Mouse (Mus musculus): ENCODE results near the gene Iqschfp.

Iqschfp gene

DNA sequence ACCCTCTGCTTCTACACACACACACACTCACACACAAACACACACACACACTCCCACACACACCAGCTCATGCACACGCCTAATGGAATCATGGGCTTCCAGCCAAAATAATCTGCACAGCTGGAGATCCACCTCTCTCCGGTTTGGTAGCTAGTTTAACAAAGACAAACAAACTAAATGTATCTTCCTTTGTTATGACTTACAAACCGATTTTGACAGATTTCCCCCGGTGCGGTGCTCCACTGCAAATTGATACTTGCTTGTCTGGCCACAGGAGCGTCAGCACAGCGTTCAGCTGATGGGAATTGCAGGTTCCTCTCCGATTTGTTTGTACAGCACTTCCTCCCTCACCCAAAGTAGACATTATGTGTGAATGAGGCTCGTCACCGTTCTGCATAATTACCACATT, 483.1 kb downstream of the Iqschfp start:
- DNase-seq: no peak

DNA sequence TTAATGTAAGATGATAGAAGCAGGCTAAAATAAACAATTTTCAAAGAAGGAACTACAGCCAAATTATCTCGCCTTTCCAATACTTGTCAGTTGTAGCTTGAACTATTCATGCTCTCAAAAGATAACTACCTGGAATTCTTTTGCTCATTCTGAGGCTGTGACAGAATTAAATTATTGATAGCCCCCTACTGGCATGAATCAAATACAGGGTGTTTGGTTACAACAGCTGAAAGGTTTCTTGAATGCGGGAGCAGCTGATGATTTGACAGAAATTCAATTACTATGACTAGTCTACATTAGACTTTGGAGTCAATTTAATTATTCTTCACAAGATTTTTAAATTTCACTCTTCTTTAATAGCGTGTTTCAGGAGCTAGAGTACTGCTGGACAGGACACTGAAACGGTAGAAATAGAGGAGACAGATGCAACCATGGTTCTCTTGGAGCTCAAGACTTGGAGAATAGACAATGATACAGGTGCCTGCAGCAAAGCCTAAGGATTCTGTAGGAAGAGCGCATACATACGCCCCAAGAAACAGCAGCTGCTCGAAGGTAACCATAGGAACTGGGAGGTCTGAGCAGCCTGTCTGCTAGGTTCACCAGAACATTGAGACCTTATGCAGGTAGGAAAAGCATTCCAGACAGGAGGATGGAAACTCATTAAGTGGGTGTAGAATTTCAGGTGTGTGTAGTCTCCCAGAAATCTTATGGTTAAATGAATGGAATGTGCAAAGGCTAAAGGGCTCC, 485.6 kb downstream of the Iqschfp start:
- no peak for DNase-seq

DNA sequence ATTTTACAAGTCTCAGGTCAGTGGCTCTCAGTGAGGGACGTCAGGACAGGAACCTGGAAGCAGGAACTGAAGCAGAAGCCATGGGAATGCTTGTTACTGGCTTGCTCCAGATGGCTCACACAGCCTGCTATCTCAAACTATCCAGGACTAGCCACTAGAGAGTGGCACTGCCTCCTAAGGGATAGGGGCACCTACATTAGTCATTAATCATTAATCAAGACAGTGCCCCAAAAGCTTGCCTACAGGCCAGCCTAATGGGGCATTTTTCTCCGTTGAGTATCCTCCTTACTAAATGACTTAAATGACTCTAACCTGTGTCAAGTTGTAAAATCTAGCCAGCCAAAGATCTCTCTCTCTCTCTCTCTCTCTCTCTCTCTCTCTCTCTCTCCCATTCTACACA, 486.8 kb downstream of the Iqschfp start:
- DNase-seq: no peak

DNA sequence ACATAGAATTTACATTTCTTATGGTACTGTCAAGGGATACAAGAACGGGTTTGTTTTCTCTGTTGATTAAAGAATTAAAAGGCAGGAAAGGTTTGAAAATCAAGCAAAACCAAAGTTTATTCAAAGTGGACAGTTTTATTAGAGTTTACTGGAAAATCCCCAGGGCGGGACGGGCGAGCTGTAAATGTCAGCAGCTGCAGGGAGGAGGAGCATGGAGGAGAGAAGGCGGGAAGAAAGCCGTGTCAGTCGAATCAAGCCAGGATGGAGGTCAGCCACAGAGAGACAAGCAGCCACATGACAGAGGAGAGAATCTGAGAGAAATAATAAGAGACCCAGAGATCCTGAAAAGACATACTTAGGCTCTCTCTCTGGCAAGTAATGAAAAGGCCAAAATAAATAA, 487.2 kb downstream of the Iqschfp start:
- no peak for DNase-seq

DNA sequence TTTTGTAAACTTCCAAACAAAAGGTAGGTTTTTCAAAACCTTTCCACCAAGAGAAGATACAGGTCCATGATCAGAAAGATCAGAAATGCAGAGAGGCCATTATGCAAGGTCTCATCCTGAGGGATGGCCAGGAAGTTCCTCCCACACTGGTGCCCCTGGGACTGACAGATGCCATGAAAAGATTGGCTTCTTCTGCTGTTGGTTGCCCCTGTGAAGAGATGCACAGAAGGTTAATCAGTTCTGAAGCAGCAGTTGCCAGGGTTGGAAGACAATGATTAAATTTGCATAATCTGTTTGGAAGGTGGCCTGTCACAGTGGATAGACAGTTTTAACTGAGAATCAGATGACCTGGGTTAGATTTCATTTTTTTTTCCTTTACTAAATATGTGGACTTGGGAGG, 491.6 kb downstream of the Iqschfp start:
- no peak for DNase-seq

DNA sequence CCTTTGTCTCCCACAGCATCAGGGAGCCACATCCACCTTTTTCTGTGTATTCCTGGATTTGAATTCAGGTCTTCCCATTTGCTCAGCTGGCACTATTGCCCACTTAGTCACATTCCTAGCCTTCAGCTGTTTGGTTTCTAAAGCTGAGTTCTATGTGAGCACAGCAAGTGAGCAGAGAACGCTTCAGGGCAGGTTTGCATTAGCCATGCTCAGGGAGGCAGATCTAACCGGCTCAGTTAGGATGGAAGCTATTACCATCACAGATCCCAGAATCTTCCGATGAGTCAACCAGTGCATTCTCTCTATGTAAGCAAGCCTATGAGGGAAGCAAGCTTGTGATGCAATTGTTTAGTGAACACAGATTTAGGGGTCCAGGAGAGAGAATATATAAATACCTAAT, 493.5 kb downstream of the Iqschfp start:
- DNase-seq: no peak

DNA sequence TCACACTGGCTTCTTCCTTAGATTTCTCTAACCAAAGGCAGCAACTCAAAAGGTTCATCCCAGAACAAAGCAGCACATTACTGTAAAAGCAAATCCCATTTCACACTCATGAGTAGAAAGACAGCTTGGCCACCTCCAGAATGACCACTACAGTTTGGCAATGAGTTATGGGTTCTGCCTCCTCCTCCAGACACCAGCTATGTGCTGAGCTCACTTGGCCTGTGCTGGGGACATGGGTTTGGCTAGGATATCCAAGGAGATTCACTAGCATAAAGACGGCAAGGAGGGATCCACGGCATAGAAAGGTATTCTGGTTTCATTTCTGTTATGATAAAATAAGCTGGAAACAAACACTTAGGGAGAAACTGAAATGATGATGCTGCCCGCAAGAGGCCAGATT, 496.0 kb downstream of the Iqschfp start:
- DNase-seq: no peak

DNA sequence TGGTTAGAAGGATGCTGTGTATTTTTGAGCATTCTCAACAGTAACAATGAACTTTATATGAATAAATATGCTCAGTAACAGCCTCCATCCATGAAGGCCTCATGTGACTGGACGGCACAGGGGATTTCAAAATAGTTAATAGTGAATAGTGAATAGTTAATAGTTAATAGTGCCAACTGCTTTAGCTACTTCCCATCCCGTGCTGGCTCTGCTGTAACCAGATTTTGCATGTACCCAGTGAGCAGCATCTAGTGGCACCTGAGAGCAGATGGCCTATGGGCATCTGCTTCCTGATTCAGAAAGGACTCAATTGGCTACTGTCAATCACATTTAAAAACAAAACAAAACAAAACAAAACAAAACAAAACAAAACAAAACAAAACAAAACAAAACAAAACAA, 501.5 kb downstream of the Iqschfp start:
- no peak for DNase-seq

DNA sequence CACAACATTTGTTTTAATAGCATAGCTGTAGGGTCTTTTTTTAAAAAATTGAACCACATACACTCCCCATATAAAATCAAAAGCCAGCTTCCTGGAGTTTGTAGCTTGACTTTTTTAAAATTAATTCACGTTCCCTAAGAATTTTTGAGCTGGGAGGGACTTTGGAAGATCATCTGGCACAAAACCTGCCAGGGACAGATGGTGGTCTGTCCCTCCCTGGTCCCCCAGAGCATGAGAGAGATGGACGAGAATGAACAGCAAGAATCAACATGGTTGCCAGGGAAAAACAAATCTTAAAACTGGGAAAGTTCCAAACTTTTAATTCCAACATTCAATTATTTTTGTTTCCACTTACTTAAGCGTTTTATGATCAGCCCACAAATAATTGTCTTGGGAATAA, 506.7 kb downstream of the Iqschfp start:
- DNase-seq: no peak

DNA sequence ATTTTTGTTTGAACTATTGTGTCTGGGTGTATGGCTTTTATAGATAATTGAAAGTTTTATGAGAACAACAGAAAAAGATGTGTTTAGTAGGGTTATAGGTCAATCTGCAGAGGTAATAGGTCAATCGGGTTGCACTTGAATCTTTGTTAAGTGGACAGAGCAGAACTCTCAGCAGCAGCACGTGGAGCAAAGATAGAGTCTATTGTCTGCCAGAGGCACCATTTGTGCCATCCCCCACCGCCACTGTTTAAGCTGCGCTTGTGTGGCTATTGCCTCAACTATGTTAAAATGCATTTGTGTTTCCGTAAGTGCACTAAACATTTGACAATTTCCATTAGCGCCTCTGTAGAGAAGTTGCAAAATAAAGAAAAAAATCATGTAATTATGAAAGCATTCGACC, 508.1 kb downstream of the Iqschfp start:
- DNase-seq: no peak

DNA sequence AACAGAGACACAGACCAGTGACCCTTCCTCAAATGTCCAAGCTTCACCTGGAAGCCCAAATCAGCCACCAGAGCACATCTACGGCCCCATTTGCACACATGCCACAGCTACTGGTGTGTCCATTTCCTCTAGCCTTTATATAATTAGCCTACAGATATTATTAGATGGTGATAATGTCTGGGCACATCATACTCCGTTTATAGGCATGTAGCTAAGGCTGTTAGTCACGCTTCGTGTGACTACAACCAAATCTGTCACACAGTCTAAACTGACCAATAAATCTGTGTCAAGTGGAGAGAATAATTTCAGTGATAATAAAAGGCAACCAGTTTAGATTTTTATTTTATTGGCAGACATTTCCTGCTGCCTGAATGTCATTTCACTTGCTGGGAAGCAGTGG, 511.3 kb downstream of the Iqschfp start:
- no peak for DNase-seq

DNA sequence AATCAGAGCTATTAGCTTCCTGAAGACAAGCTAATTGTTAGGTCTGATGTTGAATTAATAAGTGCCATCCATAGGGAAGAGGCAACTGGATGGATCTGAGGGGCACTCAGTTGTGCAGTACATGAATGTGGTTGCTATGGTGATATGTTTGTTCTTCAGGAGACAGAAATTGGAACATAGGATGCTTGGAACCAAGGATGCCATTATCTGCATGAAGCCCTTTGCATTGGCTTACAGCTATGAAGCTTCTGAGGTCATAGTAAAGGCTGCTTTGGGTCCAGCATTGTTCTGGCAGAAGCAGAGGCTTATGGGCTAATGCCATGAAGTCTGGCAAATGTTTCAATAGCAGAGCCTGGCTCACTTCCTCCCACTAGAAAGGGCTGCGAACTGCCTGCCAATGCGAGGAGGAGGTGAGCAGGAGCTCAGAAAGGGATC, 511.8 kb downstream of the Iqschfp start:
- no peak for DNase-seq

DNA sequence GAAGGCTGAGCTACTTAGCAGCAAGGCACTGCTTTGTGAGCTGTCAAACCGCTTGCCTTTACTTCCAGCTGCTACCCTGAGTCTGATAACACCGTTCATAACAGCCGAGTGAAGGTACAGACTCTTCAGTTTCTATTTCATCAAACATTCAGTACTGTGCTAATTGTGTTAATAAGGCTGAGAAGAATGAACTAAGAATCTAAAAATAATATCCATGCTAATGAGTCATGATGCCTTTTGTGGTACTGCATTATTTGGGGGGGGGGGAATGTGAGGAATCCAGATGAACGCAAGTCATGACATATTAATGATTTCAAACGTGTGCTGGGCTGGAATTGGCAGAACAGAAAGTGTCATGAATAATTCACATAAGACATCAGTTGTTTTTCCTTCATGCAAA, 513.7 kb downstream of the Iqschfp start:
- no peak for DNase-seq

DNA sequence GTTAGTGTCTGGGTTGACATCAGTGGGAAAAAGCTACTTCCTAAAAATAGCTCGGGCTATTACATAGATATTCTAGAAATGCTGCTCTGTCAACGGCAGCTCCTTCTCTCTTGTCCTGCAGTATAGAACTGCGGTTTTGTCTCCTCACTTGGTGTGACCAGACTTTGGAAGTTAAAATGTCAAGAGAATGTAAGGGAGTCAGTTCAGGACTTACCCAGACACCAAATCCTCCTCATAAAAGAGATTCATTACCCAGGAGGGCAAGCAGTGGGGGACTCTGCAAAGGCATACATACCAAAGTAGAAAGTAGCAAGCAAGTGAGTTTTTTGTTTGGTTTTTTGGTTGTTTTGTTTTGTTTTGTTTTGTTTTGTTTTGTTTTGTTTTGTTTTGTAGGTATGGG, 520.2 kb downstream of the Iqschfp start:
- no peak for DNase-seq

DNA sequence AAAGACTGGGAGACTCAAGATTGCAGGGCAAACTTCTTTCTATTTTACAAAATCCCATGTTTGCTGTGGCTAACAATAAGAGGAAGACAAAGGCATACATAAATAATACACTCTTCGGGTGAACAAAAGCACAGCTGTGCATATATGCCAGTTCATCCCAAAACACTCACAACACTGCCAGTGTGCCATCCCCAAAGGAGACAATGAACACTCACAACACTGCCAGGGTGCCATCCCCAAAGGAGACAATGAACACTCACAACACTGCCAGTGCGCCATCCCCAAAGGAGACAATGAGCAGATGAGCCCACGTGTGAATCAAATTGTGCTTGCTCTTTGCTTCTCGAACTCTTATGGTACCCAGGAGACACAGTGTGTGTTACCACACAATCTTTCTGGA, 527.8 kb downstream of the Iqschfp start:
- DNase-seq: no peak

DNA sequence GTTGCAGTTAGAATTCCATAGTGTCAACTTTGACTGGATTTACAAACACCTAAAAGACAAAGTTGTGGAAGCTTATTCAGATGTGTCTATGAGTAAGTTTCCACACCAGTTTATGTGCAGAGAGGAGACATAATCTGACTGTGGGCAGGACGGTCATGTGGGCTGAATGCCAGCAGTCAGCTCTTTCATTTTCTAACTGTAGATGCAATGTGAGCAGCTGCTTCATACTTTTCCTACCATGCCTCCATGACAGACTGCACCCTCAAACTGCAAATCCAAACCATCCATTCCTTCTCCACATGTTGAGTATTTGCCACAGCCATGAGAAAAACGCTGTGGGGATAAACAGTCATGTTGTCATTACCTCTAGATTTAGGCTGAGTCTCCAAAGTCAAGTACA, 528.9 kb downstream of the Iqschfp start:
- DNase-seq: peak; percentile 12 to 36

DNA sequence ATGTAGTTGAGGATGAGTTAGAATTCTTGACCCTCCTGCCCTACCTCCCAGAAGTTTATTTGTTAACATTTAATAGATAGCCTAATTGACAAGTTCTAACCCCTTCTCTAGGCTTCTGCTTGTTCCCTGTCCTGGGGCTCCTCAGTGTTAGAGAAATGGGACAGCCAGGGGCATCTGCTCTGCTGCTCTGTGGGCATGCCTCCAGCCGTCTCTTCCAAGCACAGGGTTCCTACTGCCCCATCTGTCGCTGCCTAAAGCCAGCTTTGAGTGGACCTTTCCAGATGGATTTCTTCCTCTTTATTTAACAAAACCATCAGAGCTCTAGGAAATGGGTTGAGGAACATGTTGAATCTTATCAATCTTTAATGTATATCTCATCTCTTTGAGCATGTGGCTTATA, 529.8 kb downstream of the Iqschfp start:
- DNase-seq: no peak

DNA sequence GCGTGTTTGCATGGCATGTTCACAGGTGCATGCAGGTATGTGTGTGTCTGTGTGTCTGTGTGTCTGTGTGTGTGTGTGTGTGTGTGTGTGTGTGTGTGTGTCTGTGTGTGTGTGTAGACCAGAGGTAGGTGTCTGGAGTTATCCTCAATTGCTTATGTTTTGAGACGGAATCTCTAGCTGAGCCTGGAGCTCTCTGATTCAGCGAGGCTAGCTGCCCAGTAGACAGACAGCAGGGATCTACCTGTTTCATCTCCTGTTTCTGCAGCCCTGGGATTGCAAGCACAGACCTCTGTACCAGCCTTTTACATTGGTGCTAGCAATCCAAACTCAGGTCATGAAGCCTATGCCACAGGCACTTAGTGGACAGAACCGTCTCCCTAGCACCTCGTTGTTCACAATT, 536.0 kb downstream of the Iqschfp start:
- DNase-seq: no peak

DNA sequence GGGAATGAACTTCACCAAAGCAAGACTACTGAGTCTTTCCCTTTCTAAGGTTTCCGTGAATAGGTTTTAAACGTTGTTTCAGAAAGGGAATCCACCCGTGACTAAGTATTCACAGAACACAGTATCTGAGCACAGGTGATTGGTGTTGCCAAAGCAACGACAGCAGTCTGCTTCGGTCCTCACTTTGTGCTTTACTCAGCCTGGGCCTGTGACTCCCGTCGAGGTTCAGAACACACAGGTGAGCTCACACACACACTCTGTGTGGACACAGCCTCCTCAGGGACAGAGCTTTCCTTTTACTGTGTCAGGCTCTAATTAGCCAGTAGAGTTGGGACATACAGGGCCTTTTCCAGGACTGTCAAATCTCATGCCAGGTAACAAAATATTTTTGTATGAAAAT, 542.4 kb downstream of the Iqschfp start:
- no peak for DNase-seq

DNA sequence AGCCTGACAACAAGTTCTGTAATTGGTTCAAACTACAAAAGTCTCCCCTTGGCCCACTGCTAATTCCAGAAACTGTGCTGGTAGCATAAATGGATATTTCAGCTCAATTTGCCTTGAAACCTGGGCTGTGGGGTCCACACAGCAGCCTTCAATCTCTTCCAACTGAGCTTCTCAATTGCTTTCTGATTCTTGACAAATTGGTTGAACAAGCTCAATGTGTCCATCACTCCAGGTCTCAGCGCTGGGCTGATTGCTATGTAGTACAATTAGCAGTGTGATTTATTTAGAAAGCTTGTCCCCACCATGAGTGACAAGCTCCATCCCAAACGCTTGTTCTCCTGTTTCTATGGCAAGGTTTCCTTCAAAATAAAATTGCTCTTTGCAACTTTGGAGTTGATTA, 542.9 kb downstream of the Iqschfp start:
- no peak for DNase-seq

DNA sequence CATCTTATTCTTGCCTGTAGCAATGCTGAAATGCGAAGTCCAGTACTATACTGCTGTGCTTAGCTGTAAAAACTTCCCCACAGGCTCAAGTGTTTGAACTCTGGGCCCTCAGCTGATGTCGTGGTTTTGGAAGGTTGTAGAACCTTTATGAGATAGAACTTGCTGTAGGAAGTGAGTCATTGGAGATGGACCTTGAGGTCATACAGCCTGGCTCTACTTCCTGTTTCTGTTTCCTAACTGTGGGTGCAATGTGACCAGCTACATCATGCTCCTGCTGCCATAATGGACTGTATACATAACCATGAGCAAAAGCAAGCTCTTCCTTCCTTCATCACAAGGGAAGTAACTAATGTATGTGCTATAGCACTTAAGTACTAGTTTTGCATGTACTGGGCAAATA, 556.4 kb downstream of the Iqschfp start:
- DNase-seq: no peak

DNA sequence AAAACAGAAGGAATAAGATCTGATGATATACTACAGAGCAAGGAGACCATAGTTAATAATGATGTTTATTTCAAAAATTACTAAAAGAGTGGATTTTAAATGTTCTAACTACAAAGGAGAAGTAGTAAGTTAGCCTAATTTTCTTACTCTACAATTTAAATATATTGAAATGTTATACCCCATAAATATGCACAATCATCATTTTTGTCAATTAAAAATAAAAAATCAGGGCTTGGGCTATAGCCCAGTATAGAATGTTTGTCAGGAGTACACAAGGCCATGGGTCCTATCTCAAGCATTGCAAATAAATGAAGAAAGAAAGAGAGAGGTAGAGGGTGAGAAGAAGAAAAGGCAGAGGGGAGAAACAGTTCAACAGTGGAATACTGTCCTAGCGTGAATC, 559.6 kb downstream of the Iqschfp start:
- no peak for DNase-seq

DNA sequence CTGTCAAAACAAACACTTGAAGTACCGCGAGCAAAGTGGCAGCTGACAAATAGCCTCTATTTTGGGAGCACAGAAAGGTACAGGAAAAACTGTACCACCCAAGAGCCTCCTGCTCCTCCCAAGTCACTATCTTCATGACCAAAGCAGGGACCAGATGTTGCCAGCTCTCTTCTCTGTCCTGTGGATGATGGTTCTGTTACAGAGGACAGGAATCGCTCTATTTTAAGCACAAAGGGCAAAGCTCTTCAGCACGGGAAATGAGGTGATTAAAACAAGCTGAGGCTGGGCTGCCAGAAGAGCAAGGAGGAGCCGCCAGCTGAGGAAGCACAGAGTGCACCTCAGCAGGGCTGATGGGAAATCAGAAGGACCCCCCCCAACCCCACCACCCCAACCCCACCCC, 561.2 kb downstream of the Iqschfp start:
- peak; percentile 38 to 74 for DNase-seq

DNA sequence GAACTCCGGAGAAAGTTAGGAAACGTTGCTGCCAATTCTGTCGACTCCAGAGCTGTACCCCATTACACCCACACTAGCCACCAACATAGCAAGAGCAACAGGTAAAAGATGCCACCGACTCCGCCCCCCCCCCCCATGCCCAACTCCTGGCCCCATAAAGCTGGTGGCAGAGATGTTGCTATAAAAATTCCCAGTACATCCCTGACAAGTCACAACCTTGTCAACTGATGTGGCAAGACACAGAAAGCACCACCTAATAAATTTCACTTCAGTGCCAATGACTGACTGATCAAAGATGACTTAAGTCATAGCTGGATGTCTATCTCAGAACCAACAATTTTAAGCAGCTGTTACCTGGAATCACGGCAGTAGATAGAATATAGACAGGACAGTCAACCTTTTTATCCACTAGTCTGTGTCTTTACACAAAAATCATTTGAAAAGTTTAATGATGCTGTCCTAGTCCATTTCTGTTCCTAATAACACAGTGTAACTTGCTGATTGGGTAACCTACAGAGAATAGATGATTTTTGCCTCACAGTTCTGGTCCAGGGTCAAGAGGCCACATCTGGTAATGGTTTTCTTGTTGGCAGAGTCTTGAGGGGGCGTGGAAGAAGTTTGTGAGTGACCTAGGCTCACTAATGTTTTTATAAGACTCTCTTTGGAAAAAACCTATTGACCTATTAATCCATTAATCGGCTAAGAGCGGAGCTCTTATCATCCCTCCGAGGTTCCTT, 561.9 kb downstream of the Iqschfp start:
- peak in 1 of 2 experiments; percentile 37 for DNase-seq

DNA sequence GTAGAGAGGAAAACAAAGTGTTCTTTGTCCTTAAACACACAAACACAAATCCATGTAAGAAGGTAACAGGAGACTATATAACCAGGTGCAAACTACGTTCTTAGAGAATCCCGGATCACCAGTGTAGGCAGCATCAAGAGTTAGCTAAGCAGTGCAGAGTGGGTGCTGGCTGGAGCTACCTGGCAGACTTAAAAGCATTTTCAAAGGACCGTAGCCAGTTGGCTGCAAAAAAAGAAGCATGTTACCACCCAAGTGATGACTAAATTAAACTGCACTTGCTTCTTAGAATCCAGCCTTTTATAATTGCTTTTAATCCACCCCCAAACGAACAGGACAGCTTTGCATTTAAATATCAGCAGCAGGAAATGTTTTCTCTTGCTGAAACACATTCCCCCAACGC, 574.6 kb downstream of the Iqschfp start:
- DNase-seq: no peak
